Mouse (Mus musculus) midbrain, postnatal 0 days (tissue): Measurements from ENCODE around the gene Cyp2c69. TPM values are rescaled to one million over a fixed set of nuclear protein-coding genes. Genes with fewer than 3 reads are reported as not detected.
"Not testable (repeated sequence)": the region's sequence is repeated elsewhere in the genome, so short reads cannot be mapped to it uniquely, and the experiment has no call there.

ENCODE experiments used
- ATAC-seq: fragments of 200-750 bp; cut with Nextera tagmentation; 2 replicates; pipeline ENCODE4 v1.8.0; 2017; ENCODE audit warnings: moderate number of reproducible peaks, mild to moderate bottlenecking, moderate TSS enrichment, moderate library complexity; ENCODE audit not compliant: low FRiP score
- DNase-seq: peaks from one replicate; pipeline ENCODE4 v3.0.0-alpha.2; 2015; ENCODE audit warnings: low spot score
- H3K27ac ChIP-seq: fragments of 300-500 bp; sonication (generic); 2 replicates; pipeline ENCODE4 v1.5.1; 2014; ENCODE audit warnings: low read depth, mild to moderate bottlenecking, low read length, mixed read lengths
- H3K27me3 ChIP-seq: fragments of 300-500 bp; sonication (generic); 2 replicates; pipeline ENCODE4 v1.6.1; 2014; ENCODE audit warnings: low read length, control low read depth, mixed read lengths; ENCODE audit not compliant: insufficient read depth
- H3K36me3 ChIP-seq: fragments of 300-500 bp; sonication (generic); 2 replicates; pipeline ENCODE4 v1.6.1; 2014; ENCODE audit warnings: low read length, control low read depth, mixed read lengths; ENCODE audit not compliant: insufficient read depth
- H3K4me1 ChIP-seq: fragments of 300-500 bp; sonication (generic); 2 replicates; pipeline ENCODE4 v1.6.1; 2014; ENCODE audit warnings: mild to moderate bottlenecking, control low read depth, antibody characterized with exemption, low read length, mixed read lengths; ENCODE audit not compliant: insufficient read depth
- H3K4me2 ChIP-seq: fragments of 300-500 bp; sonication (generic); 2 replicates; pipeline ENCODE4 v1.6.1; 2014; ENCODE audit warnings: low read depth, mild to moderate bottlenecking, low read length, mixed read lengths; ENCODE audit not compliant: poor library complexity, severe bottlenecking
- H3K4me3 ChIP-seq: fragments of 300-500 bp; sonication (generic); 2 replicates; pipeline ENCODE4 v1.5.1; 2014; ENCODE audit warnings: low read depth, mild to moderate bottlenecking, low read length, moderate library complexity
- H3K9ac ChIP-seq: fragments of 300-500 bp; sonication (generic); replicated peaks from 2 replicates; pipeline ENCODE4 v1.6.1; 2014; ENCODE audit warnings: mild to moderate bottlenecking, low read length, moderate library complexity, mixed read lengths; ENCODE audit not compliant: poor library complexity, severe bottlenecking
- H3K9me3 ChIP-seq: fragments of 300-500 bp; sonication (generic); 2 replicates; pipeline ENCODE4 v1.6.1; 2016; ENCODE audit warnings: low read length, control low read depth
- CTCF ChIP-seq: IDR thresholded peaks from 2 replicates; pipeline ENCODE4 v1.5.1; 2016; ENCODE audit warnings: antibody characterized with exemption, mild to moderate bottlenecking
- WGBS: fragments of 180-500 bp; shearing (Covaris S2); extraction: QIAGEN DNeasy Blood & Tissue Kit; methylation state at CpG from one replicate; pipeline ENCODE4 v1.1.7; 2014; 5-methylcytosine and 5-hydroxymethylcytosine counted together
- polyA plus RNA-seq: library from polyadenylated mRNA; unstranded; fragments of >200 nt; fragmentation: Nextera tagmentation; extraction: Ambion mirVana; gene quantifications from 2 replicates; pipeline ENCODE4 v1.2.1, GENCODE M21; 2015
- total RNA-seq: library from RNA; depleted of rRNA; stranded (reverse); fragments of >200 nt; gene quantifications from 2 replicates; pipeline ENCODE4 v1.2.3, GENCODE M21; 2014; rRNA removed

The Cyp2c69 gene
- total RNA-seq, result not detected in 2 replicates
- polyA plus RNA-seq, result not detected in 2 replicates

DNA sequence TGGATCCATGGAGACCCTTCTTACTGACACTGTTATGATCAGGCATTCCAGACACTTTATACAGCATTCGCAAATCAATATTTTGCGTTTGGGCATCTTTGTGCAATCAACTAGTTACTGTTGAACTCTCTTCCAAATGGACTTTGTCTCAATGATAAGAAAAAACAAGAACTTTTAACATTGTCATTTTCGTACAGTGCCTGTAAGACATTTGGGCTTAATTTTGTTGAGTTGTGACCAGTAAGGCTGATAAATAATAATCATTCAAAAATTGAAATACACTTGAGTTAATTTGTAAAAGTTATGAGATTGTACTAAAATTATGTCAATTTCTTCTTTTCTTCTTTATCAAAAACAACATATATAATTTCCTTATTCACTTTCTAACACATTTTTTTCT, at the start of gene Cyp2c69:
TSS of gene Cyp2c69 (minus strand) at position 101 of the 400 bp plus-strand sequence.
- ATAC-seq, H3K9ac ChIP-seq, H3K4me3 ChIP-seq, H3K27me3 ChIP-seq, H3K36me3 ChIP-seq, H3K9me3 ChIP-seq, DNase-seq, H3K4me2 ChIP-seq, H3K27ac ChIP-seq, H3K4me1 ChIP-seq: not testable (repeated sequence)
- 85% methylated on average over 3 of the region's 3 CpGs for WGBS

DNA sequence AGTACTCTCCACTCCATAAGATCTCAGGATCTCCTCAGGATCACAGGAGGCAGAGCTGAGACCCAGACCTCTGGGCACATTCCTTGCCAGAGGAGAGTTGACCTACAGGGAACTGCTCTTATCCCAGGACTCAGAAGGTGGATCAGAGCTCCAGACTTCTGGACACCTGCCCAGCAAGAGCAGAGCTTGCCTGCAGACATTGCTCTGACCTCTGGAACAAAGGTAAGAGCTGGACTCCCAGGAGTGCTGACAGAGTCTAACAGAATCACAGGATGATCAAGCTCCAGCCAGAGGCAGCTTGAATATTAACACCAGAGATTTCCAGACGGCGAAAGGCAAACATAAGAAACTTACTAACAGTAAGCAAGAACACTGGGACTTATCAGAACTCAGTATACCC, 48.8 kb upstream of the Cyp2c69 start:
- no peak for TF ChIP-seq CTCF
- ATAC-seq, result no peak
- WGBS, result 95% methylated on average over 2 of the region's 2 CpGs

DNA sequence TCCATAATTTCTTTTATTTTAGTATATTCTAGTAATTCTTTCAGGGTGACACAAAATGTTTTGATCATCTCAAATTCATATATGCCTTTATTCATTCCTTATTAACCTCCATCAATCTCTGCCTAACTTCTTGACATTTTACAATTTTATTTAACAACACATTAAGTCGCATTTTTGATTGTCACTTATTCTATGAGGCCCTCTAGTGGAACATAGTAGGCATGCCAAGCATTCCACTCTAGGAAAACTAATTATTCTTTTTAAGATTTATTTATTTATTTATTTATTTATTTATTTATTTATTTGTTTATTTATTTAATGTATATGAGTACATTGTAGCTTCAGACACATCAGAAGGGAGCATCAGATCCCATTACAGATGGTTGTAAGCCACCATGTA, 43.4 kb upstream of the Cyp2c69 start:
- no peak for ATAC-seq
- Histone ChIP-seq H3K9ac (no peak overlapping the region), H3K36me3 (no peaks in the 10 kb centered on the region), H3K27me3 (no peaks in the 10 kb centered on the region), H3K4me1 (no peaks in the 10 kb centered on the region), H3K4me3 (no peak overlapping the region), H3K4me2 (no peak overlapping the region), H3K27ac (no peak overlapping the region), H3K9me3 (peaks cover 4% of the 10 kb centered on the region; the same call in 1 of the 2 replicates)
- TF ChIP-seq CTCF, result no peak
- 69% methylated on average over 1 of the region's 1 CpGs for WGBS
- no peak for DNase-seq

More for the DNA sequence above, 48.8 kb upstream of the Cyp2c69 start:
- H3K9me3 ChIP-seq, result peaks cover 4% of the 10 kb centered on the region; the same call in 1 of the 2 replicates
- H3K27me3 ChIP-seq, result no peaks in the 10 kb centered on the region
- no peak overlapping the region for H3K4me3 ChIP-seq
- no peaks in the 10 kb centered on the region for H3K36me3 ChIP-seq
- no peak overlapping the region for H3K4me2 ChIP-seq
- no peaks in the 10 kb centered on the region for H3K4me1 ChIP-seq
- no peak overlapping the region for H3K9ac ChIP-seq
- H3K27ac ChIP-seq, result no peak overlapping the region
- no peak for DNase-seq

DNA sequence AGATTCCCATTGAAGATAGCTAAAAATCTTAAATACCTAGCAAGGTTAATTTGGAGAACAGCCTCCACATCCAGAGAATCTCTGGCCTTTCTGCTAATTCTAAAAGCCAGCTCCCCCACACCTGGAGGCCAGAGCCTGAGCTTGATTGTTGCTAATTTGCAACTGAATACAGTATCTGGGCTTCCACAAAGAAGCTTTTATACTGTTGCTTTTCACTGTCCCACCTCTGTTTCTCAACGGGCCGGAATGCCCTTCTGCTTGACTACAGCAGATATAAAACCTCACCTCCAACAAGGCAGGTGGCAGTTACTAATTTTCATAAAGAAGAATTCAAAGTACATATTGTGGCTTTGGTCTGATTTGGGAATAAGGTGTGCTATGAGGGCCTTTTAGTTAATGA, 15.1 kb upstream of the Cyp2c69 start:
- ATAC-seq, result no peak
- H3K4me3 ChIP-seq, result no peak overlapping the region
- no peak overlapping the region for H3K4me2 ChIP-seq
- DNase-seq, result no peak
- no peak overlapping the region for H3K9ac ChIP-seq
- no peak for TF ChIP-seq CTCF
- no peaks in the 10 kb centered on the region for H3K27me3 ChIP-seq
- H3K36me3 ChIP-seq, result no peaks in the 10 kb centered on the region
- no peak overlapping the region for H3K27ac ChIP-seq
- no peaks in the 10 kb centered on the region for H3K9me3 ChIP-seq
- WGBS, result 72% methylated on average over 2 of the region's 2 CpGs
- H3K4me1 ChIP-seq, result no peaks in the 10 kb centered on the region

DNA sequence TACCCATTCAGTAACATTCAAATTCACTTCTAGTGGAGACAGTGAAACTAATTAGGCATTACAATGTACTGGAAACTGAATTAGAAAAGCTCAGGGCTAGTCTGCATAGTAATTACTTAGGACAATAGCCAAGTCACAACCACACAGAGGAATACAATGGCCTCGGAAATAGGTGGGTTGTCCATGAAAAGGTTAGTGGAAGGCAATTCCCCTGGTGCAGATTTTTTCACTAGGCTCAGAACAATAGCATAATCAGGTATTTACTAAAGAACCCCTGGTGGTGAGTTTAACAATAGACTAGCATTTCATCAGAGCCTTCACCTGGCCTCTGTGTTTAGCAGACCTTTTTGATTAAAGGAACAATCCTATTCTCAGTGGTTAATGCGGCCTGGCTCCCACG, 3.5 kb upstream of the Cyp2c69 start:
- H3K4me3 ChIP-seq, H3K9ac ChIP-seq, H3K4me2 ChIP-seq, H3K27ac ChIP-seq, H3K9me3 ChIP-seq, H3K4me1 ChIP-seq, DNase-seq, ATAC-seq, H3K36me3 ChIP-seq, H3K27me3 ChIP-seq: not testable (repeated sequence)
- WGBS, result 78% methylated on average over 3 of the region's 3 CpGs

DNA sequence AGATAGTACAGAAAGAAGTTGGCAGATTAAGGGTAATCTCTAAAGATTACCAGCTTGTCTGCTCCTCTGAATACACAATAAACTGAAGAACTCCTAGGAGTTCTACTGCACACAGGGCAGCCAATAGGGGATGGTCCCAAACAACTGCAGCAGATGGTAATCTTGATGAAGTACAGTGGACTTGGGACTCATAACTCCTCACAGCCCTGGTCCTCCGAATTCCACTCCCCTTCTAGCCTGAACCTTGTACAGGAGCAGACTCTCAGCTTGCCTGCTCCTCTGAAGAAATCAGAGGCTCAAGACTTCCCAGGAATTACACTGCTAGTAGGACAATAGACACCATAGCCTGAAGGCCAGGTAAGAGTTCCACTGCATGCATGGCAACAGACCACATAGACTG, 20.5 kb downstream of the Cyp2c69 start:
- H3K4me3 ChIP-seq, result no peak overlapping the region
- 68% methylated on average over 1 of the region's 1 CpGs for WGBS
- TF ChIP-seq CTCF, result no peak

DNA sequence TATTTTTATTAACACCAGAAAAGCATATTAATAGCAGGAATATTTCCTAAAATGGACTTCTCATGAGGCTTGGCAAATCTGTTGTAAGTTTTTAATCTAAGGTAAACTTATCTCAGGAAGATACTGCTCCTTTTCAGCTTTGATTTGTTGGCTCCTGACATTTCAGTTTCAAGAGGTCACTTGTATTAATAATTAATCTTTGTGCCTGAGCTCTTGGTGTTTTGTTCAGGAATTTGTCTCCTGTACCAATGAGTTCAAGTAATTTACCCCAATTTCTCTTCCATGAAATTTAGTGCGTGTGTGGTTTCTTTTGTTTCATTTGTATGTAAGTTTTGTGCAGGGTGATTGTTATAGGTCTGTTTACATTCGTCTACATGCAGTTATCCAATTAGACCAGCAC, 65.7 kb downstream of the Cyp2c69 start:
- H3K4me2 ChIP-seq, ATAC-seq, DNase-seq, H3K27me3 ChIP-seq, H3K9ac ChIP-seq, H3K4me3 ChIP-seq, H3K36me3 ChIP-seq, H3K4me1 ChIP-seq, H3K9me3 ChIP-seq, H3K27ac ChIP-seq: not testable (repeated sequence)
- 74% methylated on average over 2 of the region's 2 CpGs for WGBS

More for the DNA sequence above, 20.5 kb downstream of the Cyp2c69 start:
- H3K4me1 ChIP-seq, result no peaks in the 10 kb centered on the region
- no peak for DNase-seq
- H3K27me3 ChIP-seq, result no peaks in the 10 kb centered on the region
- H3K27ac ChIP-seq, result no peak overlapping the region
- no peaks in the 10 kb centered on the region for H3K9me3 ChIP-seq
- H3K4me2 ChIP-seq, result no peak overlapping the region
- ATAC-seq, result no peak
- H3K9ac ChIP-seq, result no peak overlapping the region
- no peaks in the 10 kb centered on the region for H3K36me3 ChIP-seq

DNA sequence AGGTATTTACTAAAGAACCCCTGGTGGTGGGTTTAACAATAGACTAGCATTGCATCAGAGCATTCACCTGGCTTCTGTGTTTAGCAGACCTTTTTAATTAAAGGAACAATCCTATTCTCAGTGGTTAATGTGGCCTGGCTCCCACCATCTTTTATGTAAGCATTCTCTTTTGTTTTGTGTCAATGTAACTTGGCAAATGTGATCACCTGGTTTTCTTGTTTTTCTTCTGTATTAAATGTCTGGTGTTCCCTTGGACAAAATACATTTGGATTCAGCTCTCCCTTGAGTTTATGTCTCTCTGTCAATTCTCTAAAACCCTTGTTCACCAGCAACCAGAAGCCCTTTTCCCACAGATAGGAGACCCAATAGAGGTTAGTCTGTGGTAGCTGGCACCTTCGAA, 70.2 kb downstream of the Cyp2c69 start:
- 94% methylated on average over 1 of the region's 1 CpGs for WGBS
- not testable (repeated sequence) for H3K4me1 ChIP-seq, DNase-seq, H3K9me3 ChIP-seq, ATAC-seq, H3K4me3 ChIP-seq, H3K4me2 ChIP-seq, H3K9ac ChIP-seq, H3K27me3 ChIP-seq, H3K27ac ChIP-seq, H3K36me3 ChIP-seq

DNA sequence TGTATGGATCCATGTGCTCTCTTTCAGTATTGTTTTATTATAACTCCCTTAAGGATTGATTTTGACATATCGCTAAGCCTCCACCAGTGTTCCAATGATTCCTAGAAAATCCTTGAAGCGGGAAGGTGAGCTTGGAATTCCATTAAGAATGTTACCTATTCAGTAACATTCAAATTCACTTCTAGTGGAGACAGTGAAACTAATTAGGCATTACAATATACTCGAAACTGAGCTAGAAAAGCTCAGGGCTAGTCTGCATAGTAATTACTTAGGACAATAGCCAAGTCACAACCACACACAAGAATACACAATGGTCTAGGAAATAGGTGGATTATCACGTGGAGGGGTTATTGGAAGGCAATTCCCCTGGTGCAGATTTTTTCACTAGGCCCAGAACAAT, 70.6 kb downstream of the Cyp2c69 start:
- 56% methylated on average over 4 of the region's 4 CpGs for WGBS
- not testable (repeated sequence) for H3K36me3 ChIP-seq, H3K4me1 ChIP-seq

More for the DNA sequence above, 70.6 kb downstream of the Cyp2c69 start:
- DNase-seq, H3K9ac ChIP-seq, H3K27ac ChIP-seq, H3K27me3 ChIP-seq, H3K4me3 ChIP-seq, ATAC-seq, H3K4me2 ChIP-seq, H3K9me3 ChIP-seq: not testable (repeated sequence)
